Mouse (Mus musculus) adrenal gland, postnatal 14 days (tissue): ENCODE data around the gene Srd5a3. TPM values are rescaled to one million over a fixed set of nuclear protein-coding genes. Genes with fewer than 3 reads are reported as not detected.

Experiments used
- DNase-seq: peaks from one replicate; pipeline ENCODE4 v3.0.0; 2021; ENCODE audit warnings: mixed read lengths
- total RNA-seq: library from RNA; stranded (reverse); gene quantifications from 2 replicates; pipeline ENCODE4 v1.2.3, GENCODE M21; 2021

The Srd5a3 gene
- total RNA-seq, 1 experiment from 2014 or later, result 21.4 TPM

- DNase-seq, result no peak
Observed at GRCm38 (mm10) chr5:76152956-76153355, 12.9 kb downstream of the Srd5a3 start.

- no peak for DNase-seq
Observed at GRCm38 (mm10) chr5:76153430-76153829, 13.4 kb downstream of the Srd5a3 start.

- DNase-seq, result no peak
Observed at GRCm38 (mm10) chr5:76154434-76155165, 14.5 kb downstream of the Srd5a3 start.

GRCm38 (mm10) chr5:76159555-76159954 is 19.5 kb downstream of the Srd5a3 start:
- no peak for DNase-seq

- no peak for DNase-seq
Observed at GRCm38 (mm10) chr5:76160086-76160485, 20.0 kb downstream of the Srd5a3 start.

DNA sequence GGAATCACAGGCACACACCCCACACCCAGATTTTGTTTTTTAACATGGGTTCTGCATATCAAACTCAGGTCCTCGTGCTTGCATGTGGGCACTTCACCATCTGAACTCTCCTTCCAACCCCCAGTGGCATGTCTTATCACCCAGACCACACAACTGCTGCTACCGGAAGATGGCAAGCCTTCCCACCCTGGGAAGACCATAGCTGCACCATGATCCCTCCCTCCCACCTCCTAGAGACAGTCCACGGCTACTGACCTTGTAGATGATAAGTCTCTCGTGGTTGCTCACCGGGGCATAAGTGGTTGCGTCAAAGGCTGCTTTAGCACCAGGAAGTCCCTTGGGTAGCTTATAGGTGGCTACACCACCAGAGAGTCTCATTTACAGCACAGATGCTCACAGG is 21.4 kb downstream of the Srd5a3 start:
- DNase-seq, result no peak

DNA sequence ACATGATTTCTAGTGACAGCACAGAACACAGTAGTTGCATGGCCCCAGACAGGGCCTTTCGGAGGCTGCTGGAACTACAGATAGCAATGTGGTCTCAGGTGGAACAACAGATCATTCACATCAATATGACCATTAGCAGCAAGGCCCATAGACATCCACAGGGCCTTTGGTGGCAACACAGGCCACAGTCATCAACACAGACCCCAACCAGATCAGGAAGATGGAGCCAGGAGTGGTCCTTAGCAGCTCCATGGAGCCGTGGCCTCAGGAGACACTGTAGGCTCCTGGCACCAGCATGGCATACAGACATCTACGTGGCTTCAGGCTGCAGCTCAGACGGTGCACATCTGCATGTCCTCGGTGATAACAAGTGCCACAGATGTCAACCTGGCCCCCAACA is 22.9 kb downstream of the Srd5a3 start:
- DNase-seq, result no peak

DNA sequence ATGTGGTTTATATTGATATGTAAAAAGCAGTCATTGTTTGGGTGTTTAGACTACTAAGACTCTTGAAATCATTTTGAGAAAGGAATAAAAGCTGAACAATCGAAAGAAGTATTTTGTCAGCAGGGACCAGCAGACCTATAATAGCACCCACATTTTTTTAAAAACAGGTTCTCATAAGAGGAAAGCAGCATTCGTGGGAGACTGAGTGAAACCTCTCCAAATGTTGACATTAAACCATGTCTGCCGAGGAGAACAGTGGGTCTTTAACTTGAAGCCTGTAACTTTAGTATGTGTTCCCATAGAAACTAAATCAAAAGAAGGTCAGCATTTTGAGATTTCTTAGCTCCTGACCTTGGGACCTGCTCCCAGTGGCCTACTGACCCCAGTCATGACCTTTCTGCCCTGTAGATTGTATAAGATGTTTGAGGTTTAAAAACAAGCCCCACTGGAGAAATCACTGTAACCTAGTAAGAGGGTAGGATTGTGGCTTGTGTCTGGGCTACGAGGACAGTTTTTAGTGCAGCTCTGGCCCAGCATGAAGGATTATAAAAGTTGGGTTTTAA is 23.8 kb downstream of the Srd5a3 start:
- DNase-seq, result no peak

DNA sequence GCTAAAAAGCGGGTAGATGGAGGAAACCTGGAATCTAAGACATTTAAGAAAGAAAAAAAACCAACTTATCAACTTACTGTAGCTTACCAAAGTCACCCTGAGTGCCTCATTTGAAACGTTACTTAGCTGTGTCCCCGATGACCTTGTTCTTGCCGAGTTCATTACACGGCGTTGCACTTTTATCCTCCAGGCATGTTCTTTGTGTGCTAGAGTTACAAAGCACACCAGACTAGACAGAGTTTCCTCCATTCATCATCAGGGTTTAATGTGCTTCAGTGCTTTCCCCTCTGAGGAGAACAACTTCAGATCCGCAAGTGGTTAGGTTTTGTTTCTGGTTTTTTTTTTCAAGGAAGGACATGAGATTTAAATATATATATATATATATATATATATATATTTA is 24.8 kb downstream of the Srd5a3 start:
- no peak for DNase-seq

DNA sequence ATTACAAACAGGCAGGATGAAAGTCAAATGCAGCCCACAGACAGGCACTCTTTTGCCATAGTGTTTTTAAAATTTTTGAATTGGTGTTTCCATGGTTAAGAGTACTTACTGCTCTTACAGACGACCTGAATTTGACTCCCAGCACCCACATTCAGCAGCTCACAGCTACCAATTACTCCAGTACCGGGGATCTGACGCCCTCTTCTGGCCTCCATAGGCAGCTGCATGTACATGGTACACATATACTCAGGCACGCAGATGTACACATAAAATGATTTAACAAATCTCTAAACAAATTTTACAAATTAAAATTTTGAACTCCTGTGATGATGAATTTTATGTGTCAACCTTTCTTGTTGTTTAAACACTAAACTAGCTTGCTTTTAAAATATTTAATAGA is 30.5 kb downstream of the Srd5a3 start:
- DNase-seq, result no peak

- no peak for DNase-seq
Observed at GRCm38 (mm10) chr5:76171039-76171438, 31.0 kb downstream of the Srd5a3 start.

DNA sequence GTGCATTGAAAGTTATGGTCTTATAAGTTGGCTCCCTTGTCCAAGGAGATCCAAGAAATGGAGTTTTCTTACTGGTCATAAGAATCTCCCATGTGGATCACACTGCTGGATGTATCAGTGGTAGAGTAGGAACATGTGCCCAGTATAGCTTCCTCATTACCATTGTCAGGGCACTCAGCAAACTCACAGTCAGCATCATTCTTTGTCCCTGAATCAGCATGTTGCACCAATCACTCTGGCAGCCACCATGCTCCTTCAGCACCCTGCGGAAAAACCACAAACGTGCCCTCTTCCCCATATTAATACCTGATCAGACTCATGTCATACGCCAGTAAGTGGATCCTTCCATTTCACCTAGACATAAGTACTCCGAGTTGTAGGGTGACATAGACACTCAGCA is 35.0 kb downstream of the Srd5a3 start:
- no peak for DNase-seq

- no peak for DNase-seq
Observed at GRCm38 (mm10) chr5:76176411-76176810, 36.3 kb downstream of the Srd5a3 start.

DNA sequence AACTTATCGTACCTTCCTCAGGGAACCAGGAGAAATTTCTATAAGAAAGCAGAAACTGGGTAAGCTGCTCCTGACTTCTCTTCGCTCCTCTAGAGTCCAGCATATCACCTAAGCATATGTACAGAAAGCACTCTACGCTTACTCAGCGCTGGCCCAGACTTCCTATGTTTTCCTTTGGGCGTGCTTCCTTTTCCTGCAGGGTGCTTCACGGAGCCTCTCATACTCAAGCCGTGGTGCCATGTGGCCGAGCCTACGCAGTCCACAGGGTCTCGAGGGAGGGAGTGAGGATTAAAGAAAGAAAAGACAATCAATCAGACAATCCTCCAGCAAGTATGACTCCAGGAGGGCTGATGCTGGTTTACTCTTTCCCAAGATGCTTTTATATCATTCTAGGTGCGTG is 36.8 kb downstream of the Srd5a3 start:
- no peak for DNase-seq

DNA sequence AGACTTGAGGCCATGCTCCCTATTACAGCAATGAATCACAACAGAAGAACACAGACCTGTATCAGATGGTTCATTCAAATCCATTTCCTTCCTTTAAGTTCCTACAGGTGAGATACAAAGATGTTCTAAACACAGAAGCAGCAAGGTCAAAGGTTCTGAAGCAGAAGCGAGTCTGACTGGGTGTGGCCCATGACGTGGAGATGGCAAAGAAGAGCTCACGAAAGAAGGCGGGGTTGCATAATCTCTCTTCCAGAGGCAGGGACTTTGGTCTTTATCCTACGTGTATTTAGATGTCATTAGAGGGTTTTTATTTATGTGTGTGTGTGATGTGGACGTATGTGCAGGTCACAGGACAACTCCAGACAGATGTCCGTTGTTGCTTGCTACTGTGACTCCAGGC is 37.6 kb downstream of the Srd5a3 start:
- DNase-seq, result no peak

- DNase-seq, result no peak
Observed at GRCm38 (mm10) chr5:76179171-76179570, 39.1 kb downstream of the Srd5a3 start.

DNA sequence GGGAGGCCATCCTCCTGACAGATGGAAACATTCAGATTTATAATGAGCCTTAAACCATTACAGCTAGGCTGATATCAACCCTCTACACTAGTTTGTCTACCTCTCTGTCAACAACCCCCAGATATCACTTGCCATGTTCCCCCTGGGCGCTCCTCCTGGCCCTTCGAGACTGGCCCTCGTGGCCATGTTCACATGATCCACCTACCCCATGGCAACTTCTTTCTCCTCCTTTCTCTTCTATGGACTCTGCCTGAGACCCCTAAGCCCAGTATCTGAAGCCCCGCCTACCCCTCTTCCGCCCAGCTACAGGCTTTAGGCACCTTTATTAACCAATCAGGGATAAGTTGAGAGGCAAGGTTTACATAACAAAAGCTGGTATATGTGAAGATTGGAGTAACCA is 39.7 kb downstream of the Srd5a3 start:
- DNase-seq, result no peak

DNA sequence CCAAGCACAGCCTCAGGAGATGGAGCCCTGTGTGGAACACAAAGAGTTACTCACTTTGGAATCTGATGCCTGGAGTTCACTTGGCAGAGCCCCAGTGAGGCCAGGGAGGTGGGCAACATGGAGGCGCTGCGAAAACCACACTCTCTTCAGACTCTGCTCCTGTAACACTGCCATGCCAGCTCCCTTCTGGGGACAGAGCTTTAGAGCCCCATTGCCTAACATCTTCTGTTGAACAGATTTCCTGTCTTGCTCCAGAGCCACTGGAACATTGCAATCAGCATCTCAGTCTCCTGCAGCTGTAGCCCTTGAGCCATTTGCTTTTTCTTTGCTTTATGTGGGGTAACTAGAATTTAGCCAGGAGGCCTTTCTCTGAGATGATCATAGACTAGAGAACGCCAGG is 42.3 kb downstream of the Srd5a3 start:
- DNase-seq, result no peak

DNA sequence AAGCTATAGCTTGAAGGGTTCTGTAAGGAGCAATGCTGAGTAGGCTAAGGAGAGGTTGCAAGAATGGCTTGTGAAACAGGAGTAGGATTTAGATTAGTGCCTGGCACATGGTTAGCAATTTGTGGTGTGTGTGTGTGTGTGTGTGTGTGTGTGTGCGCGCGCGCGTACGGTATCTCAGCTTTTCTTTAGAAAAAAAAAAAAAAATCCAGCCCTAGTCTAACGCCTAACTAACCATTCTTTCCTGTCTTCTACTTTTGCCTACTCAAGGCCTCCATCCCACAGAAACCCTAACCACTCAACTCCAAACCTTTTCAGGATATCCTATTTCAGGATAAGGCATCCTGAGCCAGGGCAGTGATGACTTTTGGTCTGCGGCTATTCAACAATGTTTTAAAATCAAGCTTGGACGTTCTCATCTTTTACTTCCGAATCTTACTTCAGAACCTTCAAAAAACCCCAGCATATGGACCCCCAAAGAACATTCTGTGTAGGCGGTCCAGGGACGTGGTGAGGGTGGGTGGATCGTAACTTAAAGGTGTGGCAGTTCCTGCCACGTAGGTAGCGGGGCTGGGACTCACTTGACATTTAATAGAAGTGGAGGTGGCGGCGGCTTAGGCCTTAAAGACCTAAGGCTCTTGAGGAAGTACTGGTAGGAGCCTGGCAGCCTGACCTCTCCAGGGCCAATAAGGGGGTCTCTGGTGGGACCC is 43.1 kb downstream of the Srd5a3 start:
- no peak for DNase-seq

DNA sequence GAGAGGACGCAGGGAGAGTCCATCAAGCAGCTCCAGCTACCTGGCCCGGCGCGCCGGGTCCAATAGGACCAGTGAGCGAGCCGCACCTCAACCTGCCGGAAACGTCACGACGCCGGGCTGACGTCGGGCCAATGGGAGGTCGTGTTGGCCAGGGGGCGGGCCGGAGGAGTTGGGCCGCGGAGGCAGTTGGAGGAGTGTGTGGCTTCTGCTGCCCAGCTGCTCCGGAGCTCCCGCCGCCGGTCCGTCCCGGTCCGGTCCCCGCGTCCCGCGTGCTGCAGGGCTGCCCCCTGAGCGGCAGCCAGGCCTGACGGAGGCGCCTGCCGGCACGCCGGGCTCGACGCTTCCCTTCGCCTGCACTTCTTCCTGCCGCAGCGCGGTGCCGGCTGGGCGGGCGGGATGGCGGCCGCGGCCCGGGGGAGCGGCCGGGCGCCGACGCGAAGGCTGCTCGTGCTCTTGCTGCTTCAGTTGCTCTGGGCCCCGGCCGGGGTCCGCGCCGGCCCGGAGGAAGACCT is 43.7 kb downstream of the Srd5a3 start, which contains the start of gene Tmem165:
TSS of gene Tmem165 (plus strand) at position 131 of the 512 bp plus-strand sequence.
- DNase-seq, result peak; percentile 97

DNA sequence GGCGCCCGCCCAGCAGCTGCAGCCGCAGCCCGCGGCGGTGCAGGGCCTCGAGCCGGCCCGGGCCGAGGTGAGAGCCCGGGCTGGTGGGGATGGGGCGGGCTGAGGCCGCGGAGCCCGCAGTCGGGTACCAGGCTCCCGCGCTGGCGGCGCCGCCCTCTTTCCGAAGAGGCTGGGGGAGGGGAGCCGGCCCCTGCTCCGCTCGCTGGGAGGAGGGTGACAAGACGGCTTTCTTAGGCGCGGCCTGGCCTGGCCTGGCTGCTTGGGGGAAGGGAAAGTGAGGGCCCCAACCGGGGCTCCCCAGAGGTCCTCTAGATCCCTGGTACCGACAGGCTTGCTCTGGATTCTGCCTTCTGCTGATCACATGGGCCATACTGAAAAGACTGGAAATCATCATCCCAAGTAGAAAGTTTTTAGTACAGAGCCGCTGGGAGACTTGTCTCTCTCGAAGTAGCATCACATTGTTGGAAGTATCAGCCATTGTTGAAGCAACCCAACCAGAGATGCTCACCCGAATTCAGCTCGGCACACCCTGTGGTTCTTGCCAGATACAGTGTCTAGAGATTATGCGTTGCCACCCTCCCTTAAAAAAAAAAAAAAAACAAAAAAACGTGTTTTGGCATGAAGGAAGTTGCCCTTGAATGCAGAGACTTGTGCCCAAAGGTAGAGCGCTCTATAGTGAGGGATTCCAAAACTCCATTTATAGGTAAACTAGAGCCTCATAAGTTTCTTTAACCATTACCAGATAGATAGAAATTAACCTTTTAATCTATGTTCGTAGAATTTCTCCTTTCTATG is 44.4 kb downstream of the Srd5a3 start:
- DNase-seq, result peak; percentile 84

GRCm38 (mm10) chr5:76187885-76188284 is 47.8 kb downstream of the Srd5a3 start:
- no peak for DNase-seq

- no peak for DNase-seq
Observed at GRCm38 (mm10) chr5:76190609-76191008, 50.5 kb downstream of the Srd5a3 start.
